Mouse (Mus musculus): ENCODE measurements around the gene BC055324. TPM values are rescaled to one million over a fixed set of nuclear protein-coding genes. Genes with fewer than 3 reads are reported as not detected.

BC055324 gene
- polyA plus RNA-seq, 1 experiment = 69.3 TPM

GRCm38 (mm10) chr1:163995609-163995913 is 965 bp upstream of the BC055324 start:
- Histone ChIP-seq H3K36me3 (ENCODE audit: control insufficient read depth, insufficient read depth, low read length, poor library complexity, severe bottlenecking) (peaks cover 13% of the 10 kb centered on the region), H3K27ac (ENCODE audit: insufficient read depth, low read length) (no peak overlapping the region), H3K4me3 (ENCODE audit: low read depth, low read length) (peak overlapping the region; percentile 90), H3K9ac (ENCODE audit: low read depth, poor library complexity, severe bottlenecking) (peak overlapping the region; percentile 47; the same call in 1 of the 2 replicates), H3K4me1 (ENCODE audit: control insufficient read depth, insufficient read depth, low read length) (no peaks in the 10 kb centered on the region), H3K9me3 (replicated peaks; ENCODE audit: control insufficient read depth, insufficient read depth, low read length, poor library complexity, severe bottlenecking) (no peaks in the 10 kb centered on the region), H3K27me3 (ENCODE audit: control insufficient read depth, insufficient read depth, low read length, poor library complexity, severe bottlenecking) (no peaks in the 10 kb centered on the region)
- TF ChIP-seq POLR2A (IDR thresholded peaks at IDR 0.05; ENCODE audit: insufficient read depth, low read length) (no peak), EP300 (IDR thresholded peaks at IDR 0.05; ENCODE audit: insufficient read depth, low read depth, low read length) (no peak), CTCF (IDR thresholded peaks at IDR 0.05; ENCODE audit: low read depth, low read length) (no peak)

DNA sequence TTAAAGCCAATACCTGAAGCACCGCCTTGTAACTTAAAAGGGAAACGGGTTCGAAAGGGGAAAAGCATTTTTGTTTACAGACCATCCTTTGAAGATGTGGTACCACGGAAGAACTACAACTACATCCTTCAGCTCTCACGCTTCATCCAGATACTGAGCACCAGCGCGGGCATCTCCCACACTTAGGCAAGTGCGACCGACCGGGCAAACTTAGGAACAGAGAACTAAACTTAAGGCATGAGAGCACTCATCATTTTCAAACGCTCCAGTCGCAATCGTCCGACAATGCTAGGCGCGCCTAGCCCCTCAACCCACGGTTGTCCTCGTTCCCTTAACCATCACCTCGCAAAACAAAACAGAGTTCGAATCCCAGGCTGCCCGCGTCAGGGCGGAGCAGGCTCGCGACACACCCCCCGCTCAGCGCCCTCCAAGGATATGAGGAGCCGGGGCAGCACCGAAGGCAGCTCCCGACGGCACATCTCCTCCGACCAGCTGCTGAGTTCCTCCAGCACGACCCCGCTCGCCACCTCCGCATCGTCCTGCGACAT is 349 bp downstream of the BC055324 start:
- Histone ChIP-seq H3K4me3 (ENCODE audit: low read depth, low read length) (peak overlapping the region; percentile 90), H3K9me3 (replicated peaks; ENCODE audit: control insufficient read depth, insufficient read depth, low read length, poor library complexity, severe bottlenecking) (no peaks in the 10 kb centered on the region), H3K36me3 (ENCODE audit: control insufficient read depth, insufficient read depth, low read length, poor library complexity, severe bottlenecking) (peaks cover 13% of the 10 kb centered on the region), H3K27ac (ENCODE audit: insufficient read depth, low read length) (no peak overlapping the region), H3K9ac (ENCODE audit: low read depth, poor library complexity, severe bottlenecking) (peak overlapping the region; percentile 47), H3K4me1 (ENCODE audit: control insufficient read depth, insufficient read depth, low read length) (no peaks in the 10 kb centered on the region), H3K27me3 (ENCODE audit: control insufficient read depth, insufficient read depth, low read length, poor library complexity, severe bottlenecking) (no peaks in the 10 kb centered on the region)
- TF ChIP-seq POLR2A (IDR thresholded peaks at IDR 0.05; ENCODE audit: insufficient read depth, low read length) = no peak
- TF ChIP-seq EP300 (IDR thresholded peaks at IDR 0.05; ENCODE audit: insufficient read depth, low read depth, low read length) = no peak
- no peak for TF ChIP-seq CTCF (IDR thresholded peaks at IDR 0.05; ENCODE audit: low read depth, low read length)

DNA sequence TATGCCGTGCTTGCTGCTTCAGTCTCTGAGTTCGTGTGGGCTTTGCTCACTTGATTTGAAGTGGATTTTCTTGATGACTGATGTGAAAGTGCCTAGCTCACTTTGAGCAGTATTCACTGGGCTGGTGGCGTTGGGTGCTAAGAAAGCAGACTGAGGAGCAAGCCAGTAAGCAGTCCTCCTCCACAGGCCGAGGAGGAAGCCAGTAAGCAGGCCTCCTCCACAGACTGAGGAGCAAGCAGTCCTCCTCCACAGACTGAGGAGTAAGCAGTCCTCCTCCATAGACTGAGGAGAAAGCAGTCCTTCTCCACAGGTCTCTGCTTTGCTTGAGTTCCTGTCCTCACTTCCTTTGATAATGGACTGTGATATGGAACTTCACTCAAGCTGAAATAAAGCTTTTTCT is 2.2 kb downstream of the BC055324 start:
- no peak overlapping the region for H3K9ac ChIP-seq (ENCODE audit: low read depth, poor library complexity, severe bottlenecking)
- no peaks in the 10 kb centered on the region for H3K4me1 ChIP-seq (ENCODE audit: control insufficient read depth, insufficient read depth, low read length)
- H3K27ac ChIP-seq (ENCODE audit: insufficient read depth, low read length) = no peak overlapping the region
- no peak overlapping the region for H3K4me3 ChIP-seq (ENCODE audit: low read depth, low read length)
- no peaks in the 10 kb centered on the region for H3K27me3 ChIP-seq (ENCODE audit: control insufficient read depth, insufficient read depth, low read length, poor library complexity, severe bottlenecking)
- H3K36me3 ChIP-seq (ENCODE audit: control insufficient read depth, insufficient read depth, low read length, poor library complexity, severe bottlenecking) = peaks cover 11% of the 10 kb centered on the region
- H3K9me3 ChIP-seq (replicated peaks; ENCODE audit: control insufficient read depth, insufficient read depth, low read length, poor library complexity, severe bottlenecking) = no peaks in the 10 kb centered on the region
- TF ChIP-seq EP300 (IDR thresholded peaks at IDR 0.05; ENCODE audit: insufficient read depth, low read depth, low read length) (no peak), CTCF (IDR thresholded peaks at IDR 0.05; ENCODE audit: low read depth, low read length) (no peak), POLR2A (IDR thresholded peaks at IDR 0.05; ENCODE audit: insufficient read depth, low read length) (no peak)

- Histone ChIP-seq H3K36me3 (ENCODE audit: control insufficient read depth, insufficient read depth, low read length, poor library complexity, severe bottlenecking) (peaks cover 16% of the 10 kb centered on the region), H3K27me3 (ENCODE audit: control insufficient read depth, insufficient read depth, low read length, poor library complexity, severe bottlenecking) (no peaks in the 10 kb centered on the region), H3K9me3 (replicated peaks; ENCODE audit: control insufficient read depth, insufficient read depth, low read length, poor library complexity, severe bottlenecking) (no peaks in the 10 kb centered on the region), H3K4me1 (ENCODE audit: control insufficient read depth, insufficient read depth, low read length) (no peaks in the 10 kb centered on the region), H3K27ac (ENCODE audit: insufficient read depth, low read length) (no peak overlapping the region), H3K4me3 (ENCODE audit: low read depth, low read length) (no peak overlapping the region), H3K9ac (ENCODE audit: low read depth, poor library complexity, severe bottlenecking) (no peak overlapping the region)
- no peak for TF ChIP-seq POLR2A (IDR thresholded peaks at IDR 0.05; ENCODE audit: insufficient read depth, low read length)
- TF ChIP-seq EP300 (IDR thresholded peaks at IDR 0.05; ENCODE audit: insufficient read depth, low read depth, low read length) = no peak
- TF ChIP-seq CTCF (IDR thresholded peaks at IDR 0.05; ENCODE audit: low read depth, low read length) = no peak
These were observed 18.1 kb downstream of the BC055324 start for GRCm38 (mm10) chr1:163976515-163976914.

- H3K4me3 ChIP-seq (ENCODE audit: low read depth, low read length) = no peak overlapping the region
- peaks cover 19% of the 10 kb centered on the region for H3K36me3 ChIP-seq (ENCODE audit: control insufficient read depth, insufficient read depth, low read length, poor library complexity, severe bottlenecking)
- TF ChIP-seq CTCF (IDR thresholded peaks at IDR 0.05; ENCODE audit: low read depth, low read length) (no peak), POLR2A (IDR thresholded peaks at IDR 0.05; ENCODE audit: insufficient read depth, low read length) (no peak), EP300 (IDR thresholded peaks at IDR 0.05; ENCODE audit: insufficient read depth, low read depth, low read length) (no peak)
- H3K27me3 ChIP-seq (ENCODE audit: control insufficient read depth, insufficient read depth, low read length, poor library complexity, severe bottlenecking) = no peaks in the 10 kb centered on the region
- no peak overlapping the region for H3K27ac ChIP-seq (ENCODE audit: insufficient read depth, low read length)
- no peaks in the 10 kb centered on the region for H3K4me1 ChIP-seq (ENCODE audit: control insufficient read depth, insufficient read depth, low read length)
- no peaks in the 10 kb centered on the region for H3K9me3 ChIP-seq (replicated peaks; ENCODE audit: control insufficient read depth, insufficient read depth, low read length, poor library complexity, severe bottlenecking)
- H3K9ac ChIP-seq (ENCODE audit: low read depth, poor library complexity, severe bottlenecking) = no peak overlapping the region
These were observed 19.5 kb downstream of the BC055324 start for GRCm38 (mm10) chr1:163975088-163975487.

DNA sequence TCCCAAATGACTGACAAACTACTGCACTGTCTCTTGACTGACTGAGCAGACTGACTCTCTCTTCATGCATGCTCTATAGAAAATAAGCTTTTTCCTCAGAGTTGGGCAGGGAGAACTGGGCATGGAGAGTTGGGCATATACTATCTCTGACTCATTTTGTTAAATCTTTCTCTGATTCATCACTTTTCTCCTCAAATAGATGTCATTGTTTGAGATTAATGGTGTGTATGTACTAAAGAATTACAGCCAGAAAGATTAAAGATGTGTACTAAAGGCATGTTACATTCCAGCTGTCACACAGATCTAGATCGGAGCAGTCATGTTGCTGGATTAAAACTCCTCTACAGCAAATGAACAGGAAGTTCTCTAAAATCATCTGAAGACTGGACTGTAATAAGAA is 20.1 kb downstream of the BC055324 start:
- no peaks in the 10 kb centered on the region for H3K9me3 ChIP-seq (replicated peaks; ENCODE audit: control insufficient read depth, insufficient read depth, low read length, poor library complexity, severe bottlenecking)
- no peak overlapping the region for H3K9ac ChIP-seq (ENCODE audit: low read depth, poor library complexity, severe bottlenecking)
- peaks cover 16% of the 10 kb centered on the region for H3K36me3 ChIP-seq (ENCODE audit: control insufficient read depth, insufficient read depth, low read length, poor library complexity, severe bottlenecking)

More for the DNA sequence above, 20.1 kb downstream of the BC055324 start:
- Histone ChIP-seq H3K27me3 (ENCODE audit: control insufficient read depth, insufficient read depth, low read length, poor library complexity, severe bottlenecking) (no peaks in the 10 kb centered on the region), H3K4me3 (ENCODE audit: low read depth, low read length) (no peak overlapping the region), H3K4me1 (ENCODE audit: control insufficient read depth, insufficient read depth, low read length) (no peaks in the 10 kb centered on the region), H3K27ac (ENCODE audit: insufficient read depth, low read length) (no peak overlapping the region)
- TF ChIP-seq CTCF (IDR thresholded peaks at IDR 0.05; ENCODE audit: low read depth, low read length) = no peak
- TF ChIP-seq POLR2A (IDR thresholded peaks at IDR 0.05; ENCODE audit: insufficient read depth, low read length) = no peak
- TF ChIP-seq EP300 (IDR thresholded peaks at IDR 0.05; ENCODE audit: insufficient read depth, low read depth, low read length) = no peak
